Mouse (Mus musculus) limb, embryonic 14.5 days (tissue): ENCODE measurements at regions not wholly inside any gene's neighbourhood (a gene's known extent, or its start where the extent isn't known, plus 50 kb on each side); places are given as distances from the start of the nearest gene placed in this dataset. TPM values are rescaled to one million over a fixed set of nuclear protein-coding genes. Genes with fewer than 3 reads are reported as not detected.

Experiments
- ATAC-seq: fragments of 200-750 bp; cut with Nextera tagmentation; 2 replicates; pipeline ENCODE4 v1.8.0; 2017; ENCODE audit warnings: low read depth, moderate number of reproducible peaks, moderate TSS enrichment; ENCODE audit not compliant: low FRiP score
- DNase-seq: peaks from one replicate; pipeline ENCODE4 v3.0.0-alpha.2; 2015; ENCODE audit warnings: low spot score
- H3K27ac ChIP-seq: fragments of 300-500 bp; sonication (generic); replicated peaks from 2 replicates; pipeline ENCODE4 v1.5.1; 2014; ENCODE audit warnings: low read depth, mild to moderate bottlenecking, low read length, moderate library complexity, mixed read lengths
- H3K27me3 ChIP-seq: fragments of 300-500 bp; sonication (generic); 2 replicates; pipeline ENCODE4 v1.6.1; 2014; ENCODE audit warnings: low read length, mixed read lengths; ENCODE audit not compliant: control insufficient read depth, insufficient read depth
- H3K36me3 ChIP-seq: fragments of 300-500 bp; sonication (generic); 2 replicates; pipeline ENCODE4 v1.6.1; 2014; ENCODE audit warnings: mild to moderate bottlenecking, low read length, moderate library complexity, mixed read lengths; ENCODE audit not compliant: control insufficient read depth, insufficient read depth
- H3K4me1 ChIP-seq: fragments of 300-500 bp; sonication (generic); 2 replicates; pipeline ENCODE4 v1.6.1; 2014; ENCODE audit warnings: antibody characterized with exemption, low read length, mixed read lengths; ENCODE audit not compliant: control insufficient read depth, insufficient read depth
- H3K4me2 ChIP-seq: fragments of 300-500 bp; sonication (generic); replicated peaks from 2 replicates; pipeline ENCODE4 v1.6.1; 2014; ENCODE audit warnings: low read depth, mild to moderate bottlenecking, low read length, moderate library complexity; ENCODE audit not compliant: severe bottlenecking
- H3K4me3 ChIP-seq: fragments of 300-500 bp; sonication (generic); replicated peaks from 2 replicates; pipeline ENCODE4 v1.5.1; 2014; ENCODE audit warnings: low read length
- H3K9ac ChIP-seq: fragments of 300-500 bp; sonication (generic); 2 replicates; pipeline ENCODE4 v1.6.1; 2014; ENCODE audit warnings: mild to moderate bottlenecking, low read depth, low read length, moderate library complexity; ENCODE audit not compliant: severe bottlenecking
- H3K9me3 ChIP-seq: fragments of 300-500 bp; sonication (generic); 2 replicates; pipeline ENCODE4 v1.6.1; 2016; ENCODE audit warnings: low read length; ENCODE audit not compliant: control insufficient read depth
- POLR2A ChIP-seq: fragments of 200-500 bp; IDR thresholded peaks from 2 replicates; pipeline ENCODE4 v1.8.0; 2012; ENCODE audit warnings: inconsistent platforms, mild to moderate bottlenecking, moderate library complexity, borderline replicate concordance; ENCODE audit not compliant: insufficient read depth, insufficient read length; ENCODE audit errors: extremely low read depth
- WGBS: fragments of 180-500 bp; shearing (Covaris S2); extraction: QIAGEN DNeasy Blood & Tissue Kit; methylation state at CpG from one replicate; pipeline ENCODE4 v1.1.7; 2014; 5-methylcytosine and 5-hydroxymethylcytosine counted together
- microRNA counts: library from miRNA; unstranded; fragments of <30 nt; microRNA quantifications from one replicate; lab custom pipeline; 2016
- microRNA-seq: library from miRNA; unstranded; fragments of <30 nt; microRNA quantifications from one replicate; pipeline ENCODE4, GENCODE M21; 2016

DNA sequence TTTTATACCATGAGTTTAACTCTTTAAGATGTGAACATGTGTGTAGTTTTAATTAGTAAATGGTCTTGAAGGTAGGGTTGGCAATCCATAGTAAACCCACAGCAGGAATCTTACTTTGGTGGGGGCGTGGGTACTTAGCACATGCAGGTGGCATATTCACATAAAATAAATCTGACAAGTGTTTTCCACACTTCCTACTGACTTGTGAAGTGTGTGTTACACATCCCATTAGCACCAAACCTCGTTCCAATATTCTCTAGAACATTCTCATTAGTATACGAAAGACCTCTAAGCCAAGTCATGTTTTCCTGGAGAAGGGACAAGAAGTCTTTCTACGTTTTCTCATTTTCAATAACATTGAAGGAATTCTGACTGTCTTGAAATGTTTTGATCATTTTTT lies 529.7 kb downstream of the Tecrl start:
- no peak for ATAC-seq
- H3K36me3 ChIP-seq = no peaks in the 10 kb centered on the region
- TF ChIP-seq POLR2A = no peak
- H3K9ac ChIP-seq = no peak overlapping the region
- no peaks in the 10 kb centered on the region for H3K4me1 ChIP-seq
- no peak for DNase-seq
- H3K27ac ChIP-seq = no peak overlapping the region
- H3K4me2 ChIP-seq = no peak overlapping the region
- no peaks in the 10 kb centered on the region for H3K27me3 ChIP-seq
- no peaks in the 10 kb centered on the region for H3K9me3 ChIP-seq
- 66% methylated on average over 4 of the region's 4 CpGs for whole genome bisulfite sequencing
- no peak overlapping the region for H3K4me3 ChIP-seq

DNA sequence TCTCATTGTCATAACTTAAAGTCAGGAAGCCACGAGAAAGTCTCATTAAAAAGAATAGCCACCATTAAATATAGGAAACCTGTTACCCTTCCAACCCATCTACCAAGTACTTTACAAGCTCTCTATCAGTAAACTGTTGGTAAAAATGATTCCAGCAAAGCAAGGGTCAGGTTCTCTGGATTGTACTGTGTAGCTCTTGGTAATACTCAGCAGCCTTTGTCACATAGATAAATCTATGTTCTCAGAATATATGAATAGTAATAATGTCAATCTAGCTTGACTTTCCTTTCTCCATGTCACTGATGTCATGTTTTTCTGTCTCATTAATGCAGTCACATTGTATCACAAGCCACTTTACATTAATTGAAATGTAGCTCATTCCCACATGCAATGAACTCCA lies 561.8 kb downstream of the Tecrl start:
- no peaks in the 10 kb centered on the region for H3K9me3 ChIP-seq
- H3K4me2 ChIP-seq = no peak overlapping the region
- ATAC-seq (no peak), DNase-seq (no peak)
- no peak overlapping the region for H3K9ac ChIP-seq
- WGBS = 74% methylated on average over 1 of the region's 1 CpGs
- no peaks in the 10 kb centered on the region for H3K36me3 ChIP-seq
- H3K4me3 ChIP-seq = no peak overlapping the region
- no peak overlapping the region for H3K27ac ChIP-seq
- no peaks in the 10 kb centered on the region for H3K4me1 ChIP-seq
- no peaks in the 10 kb centered on the region for H3K27me3 ChIP-seq
- no peak for TF ChIP-seq POLR2A

MicroRNAs in the stretch of these regions (microRNA counts, 519-probe panel; counts per million panel counts)
- microRNA mmu-miR-1187 (lab: Ali Mortazavi, UCI) = 1,276 counts per million, percentile 7 among the panel's probes with 10 or more counts

Small RNA genes in the stretch of these regions (microRNA-seq; reads per million reads assigned to microRNA genes)
- gene Mir1187 = not detected
